Mouse (Mus musculus): ENCODE measurements at regions not wholly inside any gene's neighbourhood (a gene's known extent, or its start where the extent isn't known, plus 50 kb on each side); places are given as distances from the start of the nearest gene placed in this dataset.

DNA sequence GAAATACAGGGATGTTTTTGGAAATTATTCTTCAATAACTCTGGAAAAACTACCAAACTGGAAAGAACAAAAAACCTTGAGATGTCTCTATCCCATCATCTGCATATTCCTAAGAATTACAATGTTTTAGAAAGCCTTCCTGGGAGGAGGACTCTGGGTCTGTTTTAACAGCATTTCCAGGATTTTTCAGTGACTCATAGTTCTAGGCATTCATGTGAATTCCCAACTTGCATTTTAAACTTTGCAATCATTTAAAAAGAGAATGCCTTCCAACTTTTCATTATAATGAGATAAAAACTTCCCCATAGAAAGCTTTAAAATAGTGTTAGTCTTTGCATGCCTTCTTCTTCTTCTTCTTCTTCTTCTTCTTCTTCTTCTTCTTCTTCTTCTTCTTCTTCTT is 315.4 kb upstream of the Fign start:
- no peak overlapping the region for H3K4me2 ChIP-seq (replicated peaks; ENCODE audit: low read depth)
- no peaks in the 10 kb centered on the region for H3K4me1 ChIP-seq (replicated peaks; ENCODE audit: control insufficient read depth, insufficient read depth, low read length)
- no peak overlapping the region for H3K4me3 ChIP-seq (ENCODE audit: low read depth, low read length)
- no peak for TF ChIP-seq CTCF (IDR thresholded peaks at IDR 0.05; ENCODE audit: low read depth)
- no peak for ATAC-seq
- no peak overlapping the region for H3K9ac ChIP-seq (ENCODE audit: low read depth, low read length)
- H3K27me3 ChIP-seq (replicated peaks; ENCODE audit: control insufficient read depth, insufficient read depth, low read length) = no peaks in the 10 kb centered on the region
- no peaks in the 10 kb centered on the region for H3K9me3 ChIP-seq (ENCODE audit: control insufficient read depth)
- H3K27ac ChIP-seq (ENCODE audit: low read depth, low read length) = no peak overlapping the region
- H3K36me3 ChIP-seq (ENCODE audit: control insufficient read depth, insufficient read depth) = no peaks in the 10 kb centered on the region

- 86% methylated on average over 4 of the region's 4 CpGs for WGBS
- ATAC-seq = no peak
Observed at GRCm38 (mm10) chr2:64395946-64396345, 298.1 kb upstream of the Fign start.

DNA sequence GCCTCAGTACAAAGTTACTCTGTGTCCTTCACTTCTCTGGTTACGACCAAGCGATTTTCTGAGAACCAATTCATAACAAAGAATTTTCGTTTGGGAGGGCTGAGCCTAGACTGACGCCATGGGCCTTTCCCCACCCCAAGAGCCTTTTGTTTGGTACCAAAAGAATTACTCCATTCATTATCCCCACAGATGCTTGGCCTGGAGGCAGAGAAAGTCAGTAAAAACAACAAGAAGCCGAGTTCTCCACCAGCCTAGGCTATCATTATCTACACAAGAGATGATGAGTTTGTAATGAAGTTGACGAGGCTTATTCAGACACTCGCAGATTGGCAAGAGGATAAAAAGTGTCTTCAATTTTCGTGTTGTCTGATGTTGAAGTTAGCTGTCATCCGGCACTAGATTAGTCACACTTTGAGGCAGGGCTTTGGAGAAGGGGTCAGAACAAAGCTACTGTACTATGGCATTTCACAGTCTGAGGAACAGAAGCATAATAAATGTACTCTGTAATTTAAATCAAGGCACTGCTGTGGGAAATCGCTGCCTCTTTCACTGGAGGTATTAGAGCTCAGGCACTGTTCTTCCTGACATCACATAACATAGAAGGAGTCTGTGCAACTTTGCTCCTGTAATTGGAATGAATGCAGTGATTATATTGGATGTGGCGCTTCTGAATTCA is 296.9 kb upstream of the Fign start:
- no peak for TF ChIP-seq CTCF (IDR thresholded peaks at IDR 0.05; ENCODE audit: low read depth)
- H3K27me3 ChIP-seq (replicated peaks; ENCODE audit: control insufficient read depth, insufficient read depth, low read length) = no peaks in the 10 kb centered on the region
- no peaks in the 10 kb centered on the region for H3K36me3 ChIP-seq (ENCODE audit: control insufficient read depth, insufficient read depth)
- H3K9ac ChIP-seq (ENCODE audit: low read depth, low read length) = no peak overlapping the region
- no peak overlapping the region for H3K4me2 ChIP-seq (replicated peaks; ENCODE audit: low read depth)
- H3K4me1 ChIP-seq (replicated peaks; ENCODE audit: control insufficient read depth, insufficient read depth, low read length) = no peaks in the 10 kb centered on the region
- H3K4me3 ChIP-seq (ENCODE audit: low read depth, low read length) = no peak overlapping the region
- no peak for ATAC-seq
- no peaks in the 10 kb centered on the region for H3K9me3 ChIP-seq (ENCODE audit: control insufficient read depth)
- WGBS = 71% methylated on average over 11 of the region's 11 CpGs
- no peak overlapping the region for H3K27ac ChIP-seq (ENCODE audit: low read depth, low read length)

More at GRCm38 (mm10) chr2:64395946-64396345, 298.1 kb upstream of the Fign start:
- TF ChIP-seq CTCF (IDR thresholded peaks at IDR 0.05; ENCODE audit: low read depth) = no peak
- Histone ChIP-seq H3K4me2 (replicated peaks; ENCODE audit: low read depth) (no peak overlapping the region), H3K4me1 (replicated peaks; ENCODE audit: control insufficient read depth, insufficient read depth, low read length) (no peaks in the 10 kb centered on the region), H3K27me3 (replicated peaks; ENCODE audit: control insufficient read depth, insufficient read depth, low read length) (no peaks in the 10 kb centered on the region), H3K4me3 (ENCODE audit: low read depth, low read length) (no peak overlapping the region), H3K9ac (ENCODE audit: low read depth, low read length) (no peak overlapping the region), H3K9me3 (ENCODE audit: control insufficient read depth) (no peaks in the 10 kb centered on the region), H3K27ac (ENCODE audit: low read depth, low read length) (no peak overlapping the region), H3K36me3 (ENCODE audit: control insufficient read depth, insufficient read depth) (no peaks in the 10 kb centered on the region)

GRCm38 (mm10) chr2:64394199-64394598 is 296.4 kb upstream of the Fign start:
- Histone ChIP-seq H3K4me2 (replicated peaks; ENCODE audit: low read depth) (no peak overlapping the region), H3K4me1 (replicated peaks; ENCODE audit: control insufficient read depth, insufficient read depth, low read length) (no peaks in the 10 kb centered on the region), H3K4me3 (ENCODE audit: low read depth, low read length) (no peak overlapping the region), H3K27ac (ENCODE audit: low read depth, low read length) (no peak overlapping the region), H3K27me3 (replicated peaks; ENCODE audit: control insufficient read depth, insufficient read depth, low read length) (no peaks in the 10 kb centered on the region), H3K9me3 (ENCODE audit: control insufficient read depth) (no peaks in the 10 kb centered on the region), H3K9ac (ENCODE audit: low read depth, low read length) (no peak overlapping the region), H3K36me3 (ENCODE audit: control insufficient read depth, insufficient read depth) (no peaks in the 10 kb centered on the region)
- no peak for TF ChIP-seq CTCF (IDR thresholded peaks at IDR 0.05; ENCODE audit: low read depth)
- WGBS = 68% methylated on average over 8 of the region's 8 CpGs
- no peak for ATAC-seq

DNA sequence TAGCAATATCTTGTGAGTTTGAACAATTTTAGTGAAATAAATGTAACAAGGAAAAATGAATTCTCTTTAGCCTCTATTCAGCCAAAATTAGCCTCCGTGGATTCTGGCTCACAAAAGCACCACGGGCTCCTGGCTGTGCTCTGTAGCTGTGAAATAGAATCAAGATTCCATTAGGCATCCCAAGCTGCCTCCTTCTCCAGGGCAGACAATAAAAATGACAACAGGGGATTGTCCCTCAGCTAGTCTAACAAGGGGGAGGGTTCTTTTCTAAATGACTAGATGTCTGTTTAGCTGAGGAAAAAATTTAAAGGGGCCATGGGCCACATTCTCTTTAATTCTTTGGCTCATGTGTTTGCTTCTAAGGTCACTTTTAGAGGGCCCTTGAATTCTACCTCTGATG is 272.0 kb upstream of the Fign start:
- no peak overlapping the region for H3K4me2 ChIP-seq (replicated peaks; ENCODE audit: low read depth)
- no peak for TF ChIP-seq CTCF (IDR thresholded peaks at IDR 0.05; ENCODE audit: low read depth)
- no peak overlapping the region for H3K9ac ChIP-seq (ENCODE audit: low read depth, low read length)
- H3K4me1 ChIP-seq (replicated peaks; ENCODE audit: control insufficient read depth, insufficient read depth, low read length) = no peaks in the 10 kb centered on the region
- H3K9me3 ChIP-seq (ENCODE audit: control insufficient read depth) = no peaks in the 10 kb centered on the region
- 56% methylated on average over 2 of the region's 2 CpGs for WGBS
- H3K27me3 ChIP-seq (replicated peaks; ENCODE audit: control insufficient read depth, insufficient read depth, low read length) = no peaks in the 10 kb centered on the region
- H3K36me3 ChIP-seq (ENCODE audit: control insufficient read depth, insufficient read depth) = no peaks in the 10 kb centered on the region
- no peak overlapping the region for H3K27ac ChIP-seq (ENCODE audit: low read depth, low read length)
- H3K4me3 ChIP-seq (ENCODE audit: low read depth, low read length) = no peak overlapping the region
- ATAC-seq = no peak

DNA sequence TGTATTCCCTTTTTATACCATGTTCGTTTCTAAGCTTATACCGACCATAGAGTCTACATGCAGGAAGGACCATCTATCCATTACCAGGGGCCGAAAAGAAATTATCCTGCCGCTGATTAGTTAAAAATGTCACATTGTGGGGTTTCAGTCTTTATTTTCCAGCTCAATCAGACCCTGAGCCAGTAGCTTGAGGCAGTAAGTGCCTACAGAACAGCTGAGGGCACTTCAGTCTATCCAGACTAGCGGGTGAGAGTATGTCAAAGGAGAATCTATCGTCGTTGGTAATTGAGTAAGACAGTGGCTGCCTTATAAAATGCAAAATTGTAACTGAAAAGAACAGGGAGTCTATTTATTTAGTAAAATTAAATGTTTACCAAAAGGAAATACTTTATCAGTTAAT is 269.4 kb upstream of the Fign start:
- no peak overlapping the region for H3K9ac ChIP-seq (ENCODE audit: low read depth, low read length)
- no peak overlapping the region for H3K4me3 ChIP-seq (ENCODE audit: low read depth, low read length)
- H3K4me2 ChIP-seq (replicated peaks; ENCODE audit: low read depth) = no peak overlapping the region
- no peak overlapping the region for H3K27ac ChIP-seq (ENCODE audit: low read depth, low read length)
- WGBS = 87% methylated on average over 7 of the region's 7 CpGs
- no peaks in the 10 kb centered on the region for H3K9me3 ChIP-seq (ENCODE audit: control insufficient read depth)
- ATAC-seq = no peak
- no peaks in the 10 kb centered on the region for H3K36me3 ChIP-seq (ENCODE audit: control insufficient read depth, insufficient read depth)
- TF ChIP-seq CTCF (IDR thresholded peaks at IDR 0.05; ENCODE audit: low read depth) = no peak
- H3K4me1 ChIP-seq (replicated peaks; ENCODE audit: control insufficient read depth, insufficient read depth, low read length) = no peaks in the 10 kb centered on the region
- no peaks in the 10 kb centered on the region for H3K27me3 ChIP-seq (replicated peaks; ENCODE audit: control insufficient read depth, insufficient read depth, low read length)

GRCm38 (mm10) chr2:64366528-64366927 is 268.7 kb upstream of the Fign start:
- H3K4me3 ChIP-seq (ENCODE audit: low read depth, low read length) = no peak overlapping the region
- H3K9me3 ChIP-seq (ENCODE audit: control insufficient read depth) = no peaks in the 10 kb centered on the region
- no peaks in the 10 kb centered on the region for H3K4me1 ChIP-seq (replicated peaks; ENCODE audit: control insufficient read depth, insufficient read depth, low read length)
- H3K4me2 ChIP-seq (replicated peaks; ENCODE audit: low read depth) = no peak overlapping the region
- no peaks in the 10 kb centered on the region for H3K27me3 ChIP-seq (replicated peaks; ENCODE audit: control insufficient read depth, insufficient read depth, low read length)
- TF ChIP-seq CTCF (IDR thresholded peaks at IDR 0.05; ENCODE audit: low read depth) = no peak
- WGBS = 84% methylated on average over 5 of the region's 5 CpGs
- ATAC-seq = no peak
- H3K9ac ChIP-seq (ENCODE audit: low read depth, low read length) = no peak overlapping the region
- H3K27ac ChIP-seq (ENCODE audit: low read depth, low read length) = no peak overlapping the region
- no peaks in the 10 kb centered on the region for H3K36me3 ChIP-seq (ENCODE audit: control insufficient read depth, insufficient read depth)

Data from intestine, postnatal 0 days (tissue).